Comparison of ENCODE assay signal across 8 mouse cellular contexts in genomic region chr7:5014251-5015117, GRCm38 (mm10). TPM values are rescaled to one million over a fixed set of nuclear protein-coding genes. Genes with fewer than 3 reads are reported as not detected.
A peak's percentile ranks its signal among the peaks of the same experiment; 100 is the strongest.
DNase-seq lines count a peak whose midpoint lies in the region; ATAC-seq and TF ChIP-seq lines count a peak whose summit lies in the region.

Gene Zfp524, plus strand, starts transcription at chr7:5014415.
Gene Fiz1, minus strand, starts transcription at chr7:5014697.

- H3K4me2 ChIP-seq in forebrain, embryonic 16.5 days (ENCODE audit: low read length) = peak within 1 kb of the TSS; percentile 71
- peak within 1 kb of the TSS; percentile 66 for H3K4me2 ChIP-seq in lung, embryonic 14.5 days

- H3K27me3 ChIP-seq in forebrain, embryonic 16.5 days (replicated peaks; ENCODE audit: control insufficient read depth, insufficient read depth, low read length) = no peaks in the 10 kb centered on the region
- no peaks in the 10 kb centered on the region for H3K27me3 ChIP-seq in lung, embryonic 14.5 days (ENCODE audit: insufficient read depth, low read length)
- no peaks in the 10 kb centered on the region; the same call in 1 of the 2 replicates for H3K27me3 ChIP-seq in thymus, adult 2 months (ENCODE audit: control insufficient read depth, insufficient read depth, low read length)

- no peak for TF ChIP-seq CTCF in layer of hippocampus, adult 2 months (conservative IDR thresholded peaks at IDR 0.05)
- no peak for TF ChIP-seq CTCF in lung, embryonic 14.5 days (IDR thresholded peaks at IDR 0.05; ENCODE audit: low read depth)
- TF ChIP-seq CTCF in olfactory bulb, adult 2 months (IDR thresholded peaks at IDR 0.05; ENCODE audit: insufficient read depth, low read depth, low read length) = no peak
- TF ChIP-seq CTCF in thymus, adult 2 months (IDR thresholded peaks at IDR 0.05; ENCODE audit: borderline replicate concordance, control insufficient read depth, extremely low read depth, insufficient read depth, low read length, poor library complexity) = peak; percentile 13; the same call in 1 of the 2 replicates

- in situ Hi-C loops in ES-E14 (cut with MboI; ENCODE audit: low sequenced_read_pairs in 2 of 2, unreplicated experiment in 2 of 2) = no loop called here

- peaks cover 6 to 24% of the 10 kb centered on the region in 2 experiments; a peak in 3 of 4 replicates for H3K4me1 ChIP-seq in ES-E14 (ENCODE audit: control insufficient read depth in 2 of 2, insufficient read depth in 2 of 2, low read length in 2 of 2, poor library complexity in 1 of 2)
- peaks cover 15% of the 10 kb centered on the region for H3K4me1 ChIP-seq in forebrain, embryonic 16.5 days (replicated peaks; ENCODE audit: control insufficient read depth, insufficient read depth, low read length)
- H3K4me1 ChIP-seq in lung, embryonic 14.5 days (ENCODE audit: insufficient read depth) = no peaks in the 10 kb centered on the region
- 0 out of 2 replicates have a peak, but pooled peaks cover 4% of the 10 kb centered on the region for H3K4me1 ChIP-seq in olfactory bulb, adult 2 months (ENCODE audit: control insufficient read depth, insufficient read depth, low read length)
- 0 out of 2 replicates have a peak, but pooled peaks cover under 1% of the 10 kb centered on the region for H3K4me1 ChIP-seq in thymus, adult 2 months (replicated peaks; ENCODE audit: control insufficient read depth, insufficient read depth, low read length)

- peak within 1 kb of the TSS; percentile 95 to 98 for H3K4me3 ChIP-seq in ES-E14 (ENCODE audit: insufficient read depth in 1 of 2, low read depth in 1 of 2, low read length in 2 of 2, poor library complexity in 1 of 2, severe bottlenecking in 1 of 2)
- peak within 1 kb of the TSS; percentile 88 for H3K4me3 ChIP-seq in forebrain, embryonic 16.5 days (replicated peaks; ENCODE audit: low read length)
- peak within 1 kb of the TSS; percentile 91 for H3K4me3 ChIP-seq in layer of hippocampus, adult 2 months
- peak within 1 kb of the TSS; percentile 62 for H3K4me3 ChIP-seq in lung, embryonic 14.5 days (ENCODE audit: low read depth, low read length)
- peak within 1 kb of the TSS; percentile 99 for H3K4me3 ChIP-seq in olfactory bulb, adult 2 months (ENCODE audit: insufficient read depth, low read depth, low read length)
- H3K4me3 ChIP-seq in thymus, adult 2 months (ENCODE audit: control insufficient read depth, insufficient read depth, low read length) = peak within 1 kb of the TSS; percentile 79

- no peaks in the 10 kb centered on the region for H3K9me3 ChIP-seq in ES-E14 (ENCODE audit: control insufficient read depth, insufficient read depth, low read depth, low read length)
- H3K9me3 ChIP-seq in forebrain, embryonic 16.5 days (ENCODE audit: control insufficient read depth, low read length) = no peaks in the 10 kb centered on the region
- H3K9me3 ChIP-seq in lung, embryonic 14.5 days (ENCODE audit: low read depth, low read length) = no peaks in the 10 kb centered on the region

- peak; percentile 81 for ATAC-seq in forebrain, embryonic 16.5 days
- peak; percentile 79 for ATAC-seq in lung, embryonic 14.5 days (ENCODE audit: insufficient read depth)

- intact Hi-C loops in heart, postnatal 36 days (cut with DNase I) = loop anchor here (2.0 to 10.0 kb wide), 3 partner anchors 72 to 360 kb away; partner anchors contain the start of genes Ppp6r1 and Ube2s

- peak; percentile 98 for DNase-seq in ES-E14 (ENCODE audit: low read depth, low spot score)
- peak; percentile 95 to 96 for DNase-seq in cerebellum, adult 18-20 months
- peak; percentile 98 to 99 for DNase-seq in heart, postnatal 36 days
- DNase-seq in layer of hippocampus, adult 2 months (ENCODE audit: low spot score in 2 of 2) = peak; percentile 96 to 97
- DNase-seq in lung, embryonic 14.5 days = peak; percentile 97
- DNase-seq in thymus, adult 2 months = peak; percentile 97

- peak within 1 kb of the TSS; percentile 100 for H3K27ac ChIP-seq in ES-E14 (ENCODE audit: insufficient read depth, low read depth, low read length, poor library complexity, severe bottlenecking)
- peak within 1 kb of the TSS; percentile 99 for H3K27ac ChIP-seq in forebrain, embryonic 16.5 days (ENCODE audit: low read length)
- H3K27ac ChIP-seq in layer of hippocampus, adult 2 months = peak within 1 kb of the TSS; percentile 97
- H3K27ac ChIP-seq in lung, embryonic 14.5 days (ENCODE audit: low read depth) = peak within 1 kb of the TSS; percentile 97
- H3K27ac ChIP-seq in olfactory bulb, adult 2 months (ENCODE audit: insufficient read depth, low read depth, low read length) = peak within 1 kb of the TSS; percentile 99
- peak within 1 kb of the TSS; percentile 96 for H3K27ac ChIP-seq in thymus, adult 2 months (ENCODE audit: control insufficient read depth, insufficient read depth, low read length)

- H3K36me3 ChIP-seq in ES-E14 (ENCODE audit: control insufficient read depth, insufficient read depth, low read length, poor library complexity, severe bottlenecking) = peaks cover 27% of the 10 kb centered on the region
- peaks cover 23% of the 10 kb centered on the region for H3K36me3 ChIP-seq in forebrain, embryonic 16.5 days (ENCODE audit: control insufficient read depth, insufficient read depth)
- peaks cover 34% of the 10 kb centered on the region for H3K36me3 ChIP-seq in lung, embryonic 14.5 days (ENCODE audit: insufficient read depth)
- peaks cover 31% of the 10 kb centered on the region for H3K36me3 ChIP-seq in thymus, adult 2 months (ENCODE audit: control insufficient read depth, insufficient read depth, low read length)

- under 1% methylated on average over 42 of the region's 42 CpGs for WGBS in forebrain, embryonic 16.5 days
- under 1% methylated on average over 42 of the region's 42 CpGs for WGBS in lung, embryonic 14.5 days
- WGBS in olfactory bulb, adult 2 months = under 1% methylated on average over 42 of the region's 42 CpGs
- WGBS in thymus, adult 2 months = under 1% methylated on average over 42 of the region's 42 CpGs

- H3K9ac ChIP-seq in ES-E14 (ENCODE audit: insufficient read depth, low read depth, low read length, poor library complexity, severe bottlenecking) = peak within 1 kb of the TSS; percentile 100
- peak within 1 kb of the TSS; percentile 90 for H3K9ac ChIP-seq in forebrain, embryonic 16.5 days (replicated peaks; ENCODE audit: low read depth, low read length)
- H3K9ac ChIP-seq in lung, embryonic 14.5 days = peak within 1 kb of the TSS; percentile 76

- peak; percentile 67 for TF ChIP-seq POLR2A in olfactory bulb, adult 2 months (IDR thresholded peaks at IDR 0.05; ENCODE audit: insufficient read depth, low read depth, low read length)
- peak; percentile 47; the same call in 1 of the 2 replicates for TF ChIP-seq POLR2A in thymus, adult 2 months (IDR thresholded peaks at IDR 0.05; ENCODE audit: control insufficient read depth, extremely low read depth, insufficient read depth, low read length, poor library complexity)

TF ChIP-seq in ES-E14, 5 proteins besides CTCF, POLR2A, EP300 and RAD21:
- TF ChIP-seq CHD2 (IDR thresholded peaks at IDR 0.05; ENCODE audit: low read depth, low read length) (no peak), HCFC1 (IDR thresholded peaks at IDR 0.05; ENCODE audit: borderline replicate concordance, insufficient read depth, low read length) (peak; percentile 82; the same call in 1 of the 2 replicates)

RNA-seq across cellular contexts. Expression of gene Zfp524, which starts in this region (rescaled TPM):
- 2.6 and 3.9 TPM in 2 replicates for total RNA-seq in ES-E14 (2012; rRNA removed)
- polyA plus RNA-seq in forebrain, embryonic 16.5 days (2015; fragmentation: Nextera tagmentation; extraction: Ambion mirVana) = 10.3 and 11.3 TPM in 2 replicates
- total RNA-seq in heart, postnatal 36 days (2021) = 10 to 100 TPM in 1 of 2 experiments, 1 to 10 TPM in 1; 9.7 to 10.4 TPM
- total RNA-seq in layer of hippocampus, adult 2 months (2021) = 1 to 10 TPM; 7.0 to 8.1 TPM
- 13.6 and 13.8 TPM in 2 replicates for polyA plus RNA-seq in lung, embryonic 14.5 days (2014; fragmentation: Nextera tagmentation; extraction: Ambion mirVana)
- not detected in 2 replicates for polyA plus RNA-seq in olfactory bulb, adult 2 months (2012; ENCODE audit: insufficient read depth, insufficient read length, low replicate concordance, missing spikeins)
- 52.2 and 54.6 TPM in 2 replicates for polyA plus RNA-seq in thymus, adult 2 months (2012; rRNA removed)

RNA-seq across cellular contexts. Expression of gene Fiz1, which starts in this region (rescaled TPM):
- total RNA-seq in ES-E14 (2012; rRNA removed) = 45.9 and 47.4 TPM in 2 replicates
- 43.7 and 46.1 TPM in 2 replicates for polyA plus RNA-seq in forebrain, embryonic 16.5 days (2015; fragmentation: Nextera tagmentation; extraction: Ambion mirVana)
- total RNA-seq in heart, postnatal 36 days (2021) = 10 to 100 TPM; 17.0 to 21.6 TPM
- total RNA-seq in layer of hippocampus, adult 2 months (2021) = 10 to 100 TPM; 25.8 TPM
- polyA plus RNA-seq in lung, embryonic 14.5 days (2014; fragmentation: Nextera tagmentation; extraction: Ambion mirVana) = 41.9 and 46.4 TPM in 2 replicates
- not detected in 2 replicates for polyA plus RNA-seq in olfactory bulb, adult 2 months (2012; ENCODE audit: insufficient read depth, insufficient read length, low replicate concordance, missing spikeins)
- polyA plus RNA-seq in thymus, adult 2 months (2012; rRNA removed) = 79.3 and 85.2 TPM in 2 replicates

Comparison
In these comparisons a context has a peak if more than half of its experiments do, and no peak if none do; other contexts are left out.
1. Peak in every context shown above with its lines: DNase-seq, ATAC-seq, H3K4me3 ChIP-seq and H3K27ac ChIP-seq.